ENCODE assay signal across 8 mouse cellular contexts in the genomic region with DNA sequence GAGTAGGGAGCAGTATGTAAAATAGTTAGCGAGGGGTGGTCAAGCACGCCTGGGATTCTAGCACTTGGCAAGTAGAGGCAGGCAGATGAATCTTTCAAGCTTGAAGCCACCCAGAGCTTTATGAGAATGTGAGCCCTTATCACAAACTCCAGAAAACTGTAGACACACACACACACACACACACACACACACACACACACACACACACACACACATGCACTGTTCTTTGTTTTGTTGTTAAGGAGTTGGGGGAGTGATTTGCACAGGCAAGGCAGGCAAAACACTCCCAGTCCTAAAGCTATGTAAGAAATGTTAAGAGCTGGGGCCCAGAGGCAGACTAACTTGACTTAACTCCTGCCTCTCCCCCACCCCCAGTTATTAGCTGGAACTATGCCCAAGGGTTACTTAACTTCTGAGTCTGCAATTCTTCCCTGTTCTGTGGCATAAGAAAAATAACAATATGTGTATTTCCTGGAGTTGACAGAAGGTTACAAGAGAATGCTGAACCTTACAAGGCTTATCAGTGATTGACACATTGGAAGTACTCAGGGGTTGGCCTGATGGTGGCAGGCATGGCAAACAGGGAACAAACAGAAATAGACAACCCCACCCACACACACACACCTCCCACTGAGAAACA. TPM values are rescaled to one million over a fixed set of nuclear protein-coding genes. Genes with fewer than 3 reads are reported as not detected.
DNase-seq lines count a peak whose midpoint lies in the region; ATAC-seq and TF ChIP-seq lines count a peak whose summit lies in the region.

No protein-coding gene starts in this region.

- H3K4me3 ChIP-seq in kidney, postnatal 0 days (replicated peaks; ENCODE audit: low read depth, low read length) = no peak overlapping the region

- intact Hi-C loops in gastrocnemius, postnatal 14 days (cut with DNase I; ENCODE audit: low total_unique reads) = no loop called here

- ATAC-seq in kidney, postnatal 0 days (replicated peaks; ENCODE audit: low FRiP score, low read depth) = peak; percentile 67; the same call in 1 of the 2 replicates

- no peaks in the 10 kb centered on the region for H3K27me3 ChIP-seq in kidney, postnatal 0 days (ENCODE audit: insufficient read depth, low read length)

- no peaks in the 10 kb centered on the region for H3K36me3 ChIP-seq in kidney, postnatal 0 days (ENCODE audit: insufficient read depth, low read length)

- TF ChIP-seq CTCF in kidney, postnatal 0 days (IDR thresholded peaks at IDR 0.05; ENCODE audit: low read depth) = no peak

- no peak overlapping the region for H3K4me2 ChIP-seq in kidney, postnatal 0 days (ENCODE audit: low read length)

- H3K9ac ChIP-seq in kidney, postnatal 0 days (ENCODE audit: low read depth, low read length) = no peak overlapping the region

- H3K27ac ChIP-seq in kidney, postnatal 0 days = peak overlapping the region; percentile 75

- DNase-seq in ovary, adult 18-20 months (ENCODE audit: low spot score) = peak; percentile 45
- no peak for DNase-seq in ovary, postnatal 10 days (ENCODE audit: low spot score)
- peak; percentile 95 for DNase-seq in heart, adult 11 months
- DNase-seq in kidney, postnatal 0 days (ENCODE audit: low spot score) = peak; percentile 93
- peak; percentile 65 for DNase-seq in lung, postnatal 14 days
- DNase-seq in gastrocnemius, postnatal 14 days = no peak
- DNase-seq in T-cell, adult 2 months (ENCODE audit: low spot score) = no peak
- DNase-seq in B cell, adult 2 months = no peak

- 8% methylated on average over 2 of the region's 2 CpGs for WGBS in kidney, postnatal 0 days

- peaks cover 16% of the 10 kb centered on the region for H3K4me1 ChIP-seq in kidney, postnatal 0 days (replicated peaks; ENCODE audit: insufficient read depth, low read length)

- no peaks in the 10 kb centered on the region for H3K9me3 ChIP-seq in kidney, postnatal 0 days (replicated peaks; ENCODE audit: low read length)

RNA-seq across cellular contexts. Expression of a gene that starts 6.9 kb away (rescaled TPM):
- 2.4 TPM in 2 replicates for polyA plus RNA-seq in kidney, postnatal 0 days (2015; fragmentation: Nextera tagmentation; extraction: Ambion mirVana)
- 1 to 10 TPM; 1.4 to 1.7 TPM for total RNA-seq in gastrocnemius, postnatal 14 days (2021)

RNA-seq across cellular contexts. Expression of a gene that starts 53.4 kb away (rescaled TPM):
- 46.8 and 51.2 TPM in 2 replicates for polyA plus RNA-seq in kidney, postnatal 0 days (2015; fragmentation: Nextera tagmentation; extraction: Ambion mirVana)
- total RNA-seq in gastrocnemius, postnatal 14 days (2021) = 10 to 100 TPM; 12.5 to 12.8 TPM

Comparison
In these comparisons a context has a peak if more than half of its experiments do, and no peak if none do; other contexts are left out.
1. DNase-seq: peak in ovary, adult 18-20 months (single experiment), heart, adult 11 months (single experiment), kidney, postnatal 0 days (single experiment) and lung, postnatal 14 days (single experiment); none in ovary, postnatal 10 days (single experiment), gastrocnemius, postnatal 14 days (single experiment), T-cell, adult 2 months (single experiment) and B cell, adult 2 months (0 of 2).